Mouse (Mus musculus) liver, postnatal 0 days (tissue): ENCODE results near the gene Sema3a. TPM values are rescaled to one million over a fixed set of nuclear protein-coding genes. Genes with fewer than 3 reads are reported as not detected.

Experiments
- ATAC-seq: fragments of 200-750 bp; cut with Nextera tagmentation; 2 replicates; pipeline ENCODE4 v1.8.0; 2017; ENCODE audit warnings: mild to moderate bottlenecking, moderate library complexity
- DNase-seq: peaks from one replicate; pipeline ENCODE4 v3.0.0-alpha.2; 2016
- H3K27ac ChIP-seq: fragments of 300-500 bp; sonication (generic); 2 replicates; pipeline ENCODE4 v1.5.1; 2014; ENCODE audit warnings: antibody characterized with exemption, moderate library complexity, mild to moderate bottlenecking, low read depth
- H3K27me3 ChIP-seq: fragments of 300-500 bp; sonication (generic); 2 replicates; pipeline ENCODE4 v1.6.1; 2014; ENCODE audit warnings: low read length, control low read depth, mixed read lengths; ENCODE audit not compliant: insufficient read depth
- H3K36me3 ChIP-seq: fragments of 300-500 bp; sonication (generic); replicated peaks from 2 replicates; pipeline ENCODE4 v1.6.1; 2014; ENCODE audit warnings: mild to moderate bottlenecking, control low read depth, low read length, moderate library complexity, mixed read lengths; ENCODE audit not compliant: insufficient read depth
- H3K4me1 ChIP-seq: fragments of 300-500 bp; sonication (generic); 2 replicates; pipeline ENCODE4 v1.6.1; 2014; ENCODE audit warnings: antibody characterized with exemption, mild to moderate bottlenecking, control low read depth; ENCODE audit not compliant: insufficient read depth
- H3K4me2 ChIP-seq: fragments of 300-500 bp; sonication (generic); 2 replicates; pipeline ENCODE4 v1.6.1; 2014; ENCODE audit warnings: low read depth, mild to moderate bottlenecking, low read length, moderate library complexity, mixed read lengths
- H3K4me3 ChIP-seq: fragments of 300-500 bp; sonication (generic); 2 replicates; pipeline ENCODE4 v1.5.1; 2014; ENCODE audit warnings: low read depth, low read length
- H3K9ac ChIP-seq: fragments of 300-500 bp; sonication (generic); replicated peaks from 2 replicates; pipeline ENCODE4 v1.6.1; 2014; ENCODE audit warnings: mild to moderate bottlenecking, moderate library complexity
- H3K9me3 ChIP-seq: fragments of 300-500 bp; sonication (generic); 2 replicates; pipeline ENCODE4 v1.6.1; 2016; ENCODE audit warnings: mild to moderate bottlenecking, control low read depth, low read length, mixed read lengths
- CTCF ChIP-seq: sonication (generic); IDR thresholded peaks from 2 replicates; pipeline ENCODE4 v1.5.1; 2016; ENCODE audit warnings: antibody characterized with exemption, low read depth
- EP300 ChIP-seq: IDR thresholded peaks from 2 replicates; pipeline ENCODE4 v1.6.1; 2016; ENCODE audit warnings: antibody characterized with exemption, low read depth, mild to moderate bottlenecking
- WGBS: fragments of 180-500 bp; shearing (Covaris S2); extraction: QIAGEN DNeasy Blood & Tissue Kit; methylation state at CpG from one replicate; pipeline ENCODE4 v1.1.7; 2014; ENCODE audit not compliant: insufficient replicate concordance; 5-methylcytosine and 5-hydroxymethylcytosine counted together
- polyA plus RNA-seq: library from polyadenylated mRNA; unstranded; fragments of >200 nt; fragmentation: Nextera tagmentation; extraction: Ambion mirVana; gene quantifications from 2 replicates; pipeline ENCODE4 v1.2.1, GENCODE M21; 2015

Sema3a gene
- polyA plus RNA-seq, 1 experiment from 2014 or later, result 0.46 TPM

GRCm38 (mm10) chr5:13365108-13365507, 239.9 kb downstream of the Sema3a start:
- ATAC-seq, result no peak
- no peaks in the 10 kb centered on the region for H3K36me3 ChIP-seq

GRCm38 (mm10) chr5:13379223-13379622, 254.0 kb downstream of the Sema3a start:
- Histone ChIP-seq H3K9ac (no peak overlapping the region), H3K4me1 (no peaks in the 10 kb centered on the region), H3K9me3 (no peaks in the 10 kb centered on the region), H3K4me3 (no peak overlapping the region), H3K27ac (no peak overlapping the region), H3K4me2 (no peak overlapping the region), H3K27me3 (no peaks in the 10 kb centered on the region), H3K36me3 (no peaks in the 10 kb centered on the region)
- ATAC-seq, result no peak
- TF ChIP-seq EP300 (no peak), CTCF (no peak)
- WGBS, result 72% methylated on average over 4 of the region's 4 CpGs
- DNase-seq, result no peak

More at GRCm38 (mm10) chr5:13365108-13365507, 239.9 kb downstream of the Sema3a start:
- no peak for TF ChIP-seq CTCF
- no peak for TF ChIP-seq EP300
- Histone ChIP-seq H3K4me1 (no peaks in the 10 kb centered on the region), H3K9me3 (no peaks in the 10 kb centered on the region), H3K9ac (no peak overlapping the region), H3K4me3 (no peak overlapping the region), H3K4me2 (no peak overlapping the region), H3K27me3 (no peaks in the 10 kb centered on the region), H3K27ac (no peak overlapping the region)
- 64% methylated on average over 2 of the region's 2 CpGs for WGBS
- DNase-seq, result no peak

- Histone ChIP-seq H3K4me2 (no peak overlapping the region), H3K4me1 (no peaks in the 10 kb centered on the region), H3K9me3 (no peaks in the 10 kb centered on the region), H3K27ac (no peak overlapping the region), H3K27me3 (no peaks in the 10 kb centered on the region), H3K4me3 (no peak overlapping the region), H3K9ac (no peak overlapping the region), H3K36me3 (no peaks in the 10 kb centered on the region)
- WGBS, result 66% methylated on average over 4 of the region's 4 CpGs
- ATAC-seq (no peak), DNase-seq (no peak)
- no peak for TF ChIP-seq CTCF
- no peak for TF ChIP-seq EP300
Measured at GRCm38 (mm10) chr5:13384047-13384446, 258.8 kb downstream of the Sema3a start.

GRCm38 (mm10) chr5:13384714-13385113, 259.5 kb downstream of the Sema3a start:
- no peaks in the 10 kb centered on the region for H3K27me3 ChIP-seq
- WGBS, result 62% methylated on average over 4 of the region's 4 CpGs
- TF ChIP-seq CTCF (no peak), EP300 (no peak)
- no peak overlapping the region for H3K4me2 ChIP-seq
- no peaks in the 10 kb centered on the region for H3K36me3 ChIP-seq
- no peak overlapping the region for H3K4me3 ChIP-seq
- ATAC-seq (no peak), DNase-seq (no peak)
- H3K27ac ChIP-seq, result no peak overlapping the region
- H3K4me1 ChIP-seq, result no peaks in the 10 kb centered on the region
- no peaks in the 10 kb centered on the region for H3K9me3 ChIP-seq
- H3K9ac ChIP-seq, result no peak overlapping the region

GRCm38 (mm10) chr5:13386603-13387002, 261.4 kb downstream of the Sema3a start:
- Histone ChIP-seq H3K9me3 (no peaks in the 10 kb centered on the region), H3K4me3 (no peak overlapping the region), H3K27ac (no peak overlapping the region), H3K4me2 (no peak overlapping the region), H3K4me1 (no peaks in the 10 kb centered on the region), H3K36me3 (no peaks in the 10 kb centered on the region), H3K27me3 (no peaks in the 10 kb centered on the region), H3K9ac (no peak overlapping the region)
- ATAC-seq (no peak), DNase-seq (no peak)
- TF ChIP-seq EP300 (no peak), CTCF (no peak)
- 72% methylated on average over 3 of the region's 3 CpGs for WGBS

- H3K27me3 ChIP-seq, result no peaks in the 10 kb centered on the region
- H3K4me2 ChIP-seq, result no peak overlapping the region
- H3K9me3 ChIP-seq, result no peaks in the 10 kb centered on the region
- ATAC-seq (no peak), DNase-seq (no peak)
- no peak overlapping the region for H3K27ac ChIP-seq
- H3K4me1 ChIP-seq, result no peaks in the 10 kb centered on the region
- WGBS, result 70% methylated on average over 3 of the region's 3 CpGs
- H3K36me3 ChIP-seq, result no peaks in the 10 kb centered on the region
- no peak overlapping the region for H3K9ac ChIP-seq
- H3K4me3 ChIP-seq, result no peak overlapping the region
- no peak for TF ChIP-seq EP300
- TF ChIP-seq CTCF, result no peak
Measured at GRCm38 (mm10) chr5:13387679-13388078, 262.5 kb downstream of the Sema3a start.

- Histone ChIP-seq H3K36me3 (no peaks in the 10 kb centered on the region), H3K9ac (no peak overlapping the region), H3K9me3 (no peaks in the 10 kb centered on the region), H3K27ac (no peak overlapping the region), H3K4me1 (no peaks in the 10 kb centered on the region), H3K27me3 (no peaks in the 10 kb centered on the region), H3K4me3 (no peak overlapping the region), H3K4me2 (no peak overlapping the region)
- DNase-seq, result no peak
- WGBS, result 79% methylated on average over 3 of the region's 3 CpGs
- no peak for ATAC-seq
- no peak for TF ChIP-seq CTCF
- TF ChIP-seq EP300, result no peak
Measured at GRCm38 (mm10) chr5:13389995-13390394, 264.8 kb downstream of the Sema3a start.
